Mouse (Mus musculus): ENCODE data around the gene Lrwd1. TPM values are rescaled to one million over a fixed set of nuclear protein-coding genes. Genes with fewer than 3 reads are reported as not detected.

Lrwd1 gene
- polyA plus RNA-seq, 1 experiment, result 52.1 TPM

- Histone ChIP-seq H3K27me3 (ENCODE audit: control insufficient read depth, insufficient read depth, insufficient read length) (no peaks in the 10 kb centered on the region), H3K79me2 (ENCODE audit: control insufficient read depth, insufficient read depth) (peaks cover 46% of the 10 kb centered on the region), H3K36me3 (ENCODE audit: control insufficient read depth, insufficient read depth) (peaks cover 24% of the 10 kb centered on the region), H3K4me3 (ENCODE audit: insufficient read depth, poor library complexity, severe bottlenecking) (peak within 1 kb of the TSS; percentile 63), H3ac (ENCODE audit: control insufficient read depth, insufficient read length, low read depth) (peak within 1 kb of the TSS; percentile 89), H3K79me3 (ENCODE audit: low read depth) (peaks cover 21% of the 10 kb centered on the region)
- TF ChIP-seq FOSL1 (IDR thresholded peaks at IDR 0.05; ENCODE audit: insufficient read depth, low read length, poor library complexity, severe bottlenecking), result no peak
- TF ChIP-seq MAX (IDR thresholded peaks at IDR 0.05), result no peak
- TF ChIP-seq USF1 (IDR thresholded peaks at IDR 0.05; ENCODE audit: low read depth), result peak; percentile 97
Measured at GRCm38 (mm10) chr5:136170512-136171362, 34.9 kb upstream of the Lrwd1 start, which contains the start of gene Orai2. Orai2 (minus strand) TSS chr5:136170713.

GRCm38 (mm10) chr5:136169626-136170511 lies 34.0 kb upstream of the Lrwd1 start:
- Histone ChIP-seq H3K27me3 (ENCODE audit: control insufficient read depth, insufficient read depth, insufficient read length) (no peaks in the 10 kb centered on the region), H3K79me3 (ENCODE audit: low read depth) (peaks cover 21% of the 10 kb centered on the region), H3K4me3 (ENCODE audit: insufficient read depth, poor library complexity, severe bottlenecking) (peak overlapping the region; percentile 63), H3K36me3 (ENCODE audit: control insufficient read depth, insufficient read depth) (peaks cover 32% of the 10 kb centered on the region), H3ac (ENCODE audit: control insufficient read depth, insufficient read length, low read depth) (peak overlapping the region; percentile 89), H3K79me2 (ENCODE audit: control insufficient read depth, insufficient read depth) (peaks cover 47% of the 10 kb centered on the region)
- no peak for TF ChIP-seq FOSL1 (IDR thresholded peaks at IDR 0.05; ENCODE audit: insufficient read depth, low read length, poor library complexity, severe bottlenecking)

DNA sequence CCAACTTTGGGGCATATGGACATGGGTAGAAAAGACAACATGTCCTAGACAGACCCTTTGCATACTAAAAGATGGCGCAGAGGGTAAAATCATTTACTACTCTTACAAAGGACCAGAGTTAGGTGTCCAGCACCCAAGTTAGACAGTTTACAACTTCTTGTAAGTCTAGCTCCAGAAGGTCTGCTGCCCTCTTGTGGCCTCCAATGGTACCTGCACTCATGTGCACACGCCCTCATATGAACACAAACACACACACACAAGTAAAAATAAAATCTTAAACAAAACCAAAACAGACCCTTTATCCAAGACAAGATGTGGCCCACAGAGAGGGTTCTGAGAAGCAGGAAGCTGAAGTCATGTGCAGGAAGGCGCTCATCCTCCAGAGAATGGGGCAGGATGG lies 32.2 kb upstream of the Lrwd1 start:
- Histone ChIP-seq H3K79me2 (ENCODE audit: control insufficient read depth, insufficient read depth) (peaks cover 47% of the 10 kb centered on the region), H3K27me3 (ENCODE audit: control insufficient read depth, insufficient read depth, insufficient read length) (no peaks in the 10 kb centered on the region), H3K36me3 (ENCODE audit: control insufficient read depth, insufficient read depth) (peaks cover 44% of the 10 kb centered on the region), H3K4me3 (ENCODE audit: insufficient read depth, poor library complexity, severe bottlenecking) (no peak overlapping the region), H3K79me3 (ENCODE audit: low read depth) (peaks cover 21% of the 10 kb centered on the region), H3ac (ENCODE audit: control insufficient read depth, insufficient read length, low read depth) (no peak overlapping the region)
- TF ChIP-seq CTCF (IDR thresholded peaks at IDR 0.05; ENCODE audit: control insufficient read depth, insufficient read depth, insufficient read length), result no peak
- no peak for TF ChIP-seq MAX (IDR thresholded peaks at IDR 0.05)
- no peak for TF ChIP-seq MYOG (IDR thresholded peaks at IDR 0.05; ENCODE audit: control insufficient read depth, extremely low read depth, insufficient read length)
- TF ChIP-seq FOSL1 (IDR thresholded peaks at IDR 0.05; ENCODE audit: insufficient read depth, low read length, poor library complexity, severe bottlenecking), result no peak
- TF ChIP-seq MYOD1 (IDR thresholded peaks at IDR 0.05; ENCODE audit: control insufficient read depth, insufficient read length, low read depth), result no peak
- no peak for TF ChIP-seq CEBPB (IDR thresholded peaks at IDR 0.05; ENCODE audit: low read depth)
- no peak for TF ChIP-seq USF1 (IDR thresholded peaks at IDR 0.05; ENCODE audit: low read depth)

GRCm38 (mm10) chr5:136167296-136167695 lies 31.4 kb upstream of the Lrwd1 start:
- peaks cover 45% of the 10 kb centered on the region for H3K36me3 ChIP-seq (ENCODE audit: control insufficient read depth, insufficient read depth)
- no peak overlapping the region for H3ac ChIP-seq (ENCODE audit: control insufficient read depth, insufficient read length, low read depth)
- peaks cover 21% of the 10 kb centered on the region for H3K79me3 ChIP-seq (ENCODE audit: low read depth)
- no peaks in the 10 kb centered on the region for H3K27me3 ChIP-seq (ENCODE audit: control insufficient read depth, insufficient read depth, insufficient read length)
- TF ChIP-seq USF1 (IDR thresholded peaks at IDR 0.05; ENCODE audit: low read depth), result no peak
- no peak for TF ChIP-seq MYOD1 (IDR thresholded peaks at IDR 0.05; ENCODE audit: control insufficient read depth, insufficient read length, low read depth)
- no peak for TF ChIP-seq CTCF (IDR thresholded peaks at IDR 0.05; ENCODE audit: control insufficient read depth, insufficient read depth, insufficient read length)
- TF ChIP-seq MAX (IDR thresholded peaks at IDR 0.05), result no peak
- TF ChIP-seq FOSL1 (IDR thresholded peaks at IDR 0.05; ENCODE audit: insufficient read depth, low read length, poor library complexity, severe bottlenecking), result no peak
- peaks cover 47% of the 10 kb centered on the region for H3K79me2 ChIP-seq (ENCODE audit: control insufficient read depth, insufficient read depth)
- no peak overlapping the region for H3K4me3 ChIP-seq (ENCODE audit: insufficient read depth, poor library complexity, severe bottlenecking)

GRCm38 (mm10) chr5:136165246-136165645 lies 29.4 kb upstream of the Lrwd1 start:
- H3K79me2 ChIP-seq (ENCODE audit: control insufficient read depth, insufficient read depth), result peaks cover 46% of the 10 kb centered on the region
- H3K27me3 ChIP-seq (ENCODE audit: control insufficient read depth, insufficient read depth, insufficient read length), result no peaks in the 10 kb centered on the region
- peaks cover 21% of the 10 kb centered on the region for H3K79me3 ChIP-seq (ENCODE audit: low read depth)
- no peak overlapping the region for H3ac ChIP-seq (ENCODE audit: control insufficient read depth, insufficient read length, low read depth)
- no peak for TF ChIP-seq MYOD1 (IDR thresholded peaks at IDR 0.05; ENCODE audit: control insufficient read depth, insufficient read length, low read depth)
- TF ChIP-seq FOSL1 (IDR thresholded peaks at IDR 0.05; ENCODE audit: insufficient read depth, low read length, poor library complexity, severe bottlenecking), result no peak
- TF ChIP-seq USF1 (IDR thresholded peaks at IDR 0.05; ENCODE audit: low read depth), result no peak
- no peak for TF ChIP-seq CTCF (IDR thresholded peaks at IDR 0.05; ENCODE audit: control insufficient read depth, insufficient read depth, insufficient read length)
- no peak for TF ChIP-seq MYOG (IDR thresholded peaks at IDR 0.05; ENCODE audit: control insufficient read depth, extremely low read depth, insufficient read length)
- TF ChIP-seq MAX (IDR thresholded peaks at IDR 0.05), result no peak
- TF ChIP-seq CEBPB (IDR thresholded peaks at IDR 0.05; ENCODE audit: low read depth), result no peak
- H3K36me3 ChIP-seq (ENCODE audit: control insufficient read depth, insufficient read depth), result peaks cover 61% of the 10 kb centered on the region
- H3K4me3 ChIP-seq (ENCODE audit: insufficient read depth, poor library complexity, severe bottlenecking), result no peak overlapping the region

Data from C2C12 (cell line).